Mouse (Mus musculus): ENCODE measurements at regions not wholly inside any gene's neighbourhood (a gene's known extent, or its start where the extent isn't known, plus 50 kb on each side); places are given as distances from the start of the nearest gene placed in this dataset.

- H3K79me2 ChIP-seq (ENCODE audit: control insufficient read depth, insufficient read depth, low read length, poor library complexity) = no peaks in the 10 kb centered on the region
- no peaks in the 10 kb centered on the region for H3K9me3 ChIP-seq (replicated peaks; ENCODE audit: insufficient read depth, low read length)
- H3K9ac ChIP-seq (ENCODE audit: control insufficient read depth, low read depth, low read length, poor library complexity, severe bottlenecking) = no peak overlapping the region
- no peaks in the 10 kb centered on the region for H3K36me3 ChIP-seq (ENCODE audit: control insufficient read depth in 1 of 2, insufficient read depth in 2 of 2, low read length in 2 of 2)
- H3K27me3 ChIP-seq (ENCODE audit: control insufficient read depth in 1 of 2, insufficient read depth in 2 of 2, low read length in 2 of 2) = no peaks in the 10 kb centered on the region
- H3K4me1 ChIP-seq (ENCODE audit: control insufficient read depth in 1 of 2, insufficient read depth in 2 of 2, low read length in 2 of 2) = no peaks in the 10 kb centered on the region
- no peak overlapping the region for H3K27ac ChIP-seq (ENCODE audit: control insufficient read depth, low read depth, low read length)
- TF ChIP-seq NRF1 (IDR thresholded peaks at IDR 0.05; ENCODE audit: insufficient read depth, low read depth, low read length, poor library complexity, severe bottlenecking) (no peak), TAL1 (IDR thresholded peaks at IDR 0.05; ENCODE audit: low read length) (no peak), GABPA (IDR thresholded peaks at IDR 0.05; ENCODE audit: low read depth, low read length) (no peak), RAD21 (IDR thresholded peaks at IDR 0.05; ENCODE audit: low read depth, low read length) (no peak), BHLHE40 (IDR thresholded peaks at IDR 0.05; ENCODE audit: borderline replicate concordance, low read depth, low read length) (no peak), SIN3A (IDR thresholded peaks at IDR 0.05; ENCODE audit: low read length) (no peak), TBP (IDR thresholded peaks at IDR 0.05; ENCODE audit: low read depth, low read length) (no peak), MEF2A (IDR thresholded peaks at IDR 0.05; ENCODE audit: extremely low read depth, insufficient replicate concordance, low read depth, low read length, poor library complexity, severe bottlenecking) (no peak), ZKSCAN1 (IDR thresholded peaks at IDR 0.05; ENCODE audit: low read depth, low read length) (no peak), MYC (IDR thresholded peaks at IDR 0.05; ENCODE audit: low read depth, low read length) (no peak), GATA1 (IDR thresholded peaks at IDR 0.05; ENCODE audit: low read depth, low read length) (no peak), MAZ (IDR thresholded peaks at IDR 0.05; ENCODE audit: low read depth, low read length) (no peak), ZMIZ1 (IDR thresholded peaks at IDR 0.05; ENCODE audit: low read depth, low read length) (no peak), E2F4 (IDR thresholded peaks at IDR 0.05; ENCODE audit: borderline replicate concordance, low read depth, low read length) (no peak), SMC3 (IDR thresholded peaks at IDR 0.05; ENCODE audit: low read depth, low read length) (no peak), MXI1 (IDR thresholded peaks at IDR 0.05; ENCODE audit: low read depth, low read length) (no peak)
- H3K4me3 ChIP-seq (ENCODE audit: control insufficient read depth in 1 of 2, insufficient read depth in 1 of 2, low read depth in 2 of 2, low read length in 2 of 2) = no peak overlapping the region
- DNase-seq (ENCODE audit: low read depth, low spot score) = no peak
Measured at GRCm38 (mm10) chr8:112156656-112157055, 141.8 kb upstream of the Gm6793 start.

GRCm38 (mm10) chr8:112138924-112139323 lies 124.1 kb upstream of the Gm6793 start:
- H3K4me3 ChIP-seq (ENCODE audit: control insufficient read depth in 1 of 2, insufficient read depth in 1 of 2, low read depth in 2 of 2, low read length in 2 of 2) = no peak overlapping the region
- H3K36me3 ChIP-seq (ENCODE audit: control insufficient read depth in 1 of 2, insufficient read depth in 2 of 2, low read length in 2 of 2) = no peaks in the 10 kb centered on the region
- no peak overlapping the region for H3K9ac ChIP-seq (ENCODE audit: control insufficient read depth, low read depth, low read length, poor library complexity, severe bottlenecking)
- H3K27me3 ChIP-seq (ENCODE audit: control insufficient read depth in 1 of 2, insufficient read depth in 2 of 2, low read length in 2 of 2) = no peaks in the 10 kb centered on the region
- no peaks in the 10 kb centered on the region for H3K79me2 ChIP-seq (ENCODE audit: control insufficient read depth, insufficient read depth, low read length, poor library complexity)
- no peaks in the 10 kb centered on the region for H3K4me1 ChIP-seq (ENCODE audit: control insufficient read depth in 1 of 2, insufficient read depth in 2 of 2, low read length in 2 of 2)
- no peak overlapping the region for H3K27ac ChIP-seq (ENCODE audit: control insufficient read depth, low read depth, low read length)
- TF ChIP-seq TAL1 (IDR thresholded peaks at IDR 0.05; ENCODE audit: low read length) (no peak), TCF12 (IDR thresholded peaks at IDR 0.05; ENCODE audit: low read depth, low read length) (no peak), KAT2A (conservative IDR thresholded peaks at IDR 0.05; ENCODE audit: low read depth, low read length) (no peak), ZKSCAN1 (IDR thresholded peaks at IDR 0.05; ENCODE audit: low read depth, low read length) (no peak), ZNF384 (IDR thresholded peaks at IDR 0.05; ENCODE audit: low read depth, low read length) (no peak), BHLHE40 (IDR thresholded peaks at IDR 0.05; ENCODE audit: borderline replicate concordance, low read depth, low read length) (no peak), ZMIZ1 (IDR thresholded peaks at IDR 0.05; ENCODE audit: low read depth, low read length) (no peak), CHD2 (IDR thresholded peaks at IDR 0.05; ENCODE audit: low read length) (no peak), UBTF (IDR thresholded peaks at IDR 0.05; ENCODE audit: borderline replicate concordance, insufficient read depth, low read depth, low read length) (no peak), CHD1 (IDR thresholded peaks at IDR 0.05; ENCODE audit: low read depth, low read length) (no peak), ZC3H11A (IDR thresholded peaks at IDR 0.05; ENCODE audit: low read depth, low read length) (no peak), POLR2AphosphoS5 (IDR thresholded peaks at IDR 0.05; ENCODE audit: borderline replicate concordance, low read depth, low read length) (no peak), RCOR1 (IDR thresholded peaks at IDR 0.05; ENCODE audit: low read depth, low read length) (no peak), MYC (IDR thresholded peaks at IDR 0.05; ENCODE audit: low read depth, low read length) (no peak), NELFE (IDR thresholded peaks at IDR 0.05; ENCODE audit: low read depth, low read length) (no peak), MAZ (IDR thresholded peaks at IDR 0.05; ENCODE audit: low read depth, low read length) (no peak), HCFC1 (IDR thresholded peaks at IDR 0.05; ENCODE audit: low read depth, low read length) (no peak), USF2 (IDR thresholded peaks at IDR 0.05; ENCODE audit: borderline replicate concordance in 1 of 2, insufficient read depth in 1 of 2, low read depth in 1 of 2, low read length in 2 of 2) (no peak), POLR2AphosphoS2 (IDR thresholded peaks at IDR 0.05; ENCODE audit: low read length) (no peak), USF1 (IDR thresholded peaks at IDR 0.05; ENCODE audit: low read depth, low read length) (no peak)
- no peaks in the 10 kb centered on the region for H3K9me3 ChIP-seq (replicated peaks; ENCODE audit: insufficient read depth, low read length)
- DNase-seq (ENCODE audit: low read depth, low spot score) = no peak
